Mouse (Mus musculus) frontal cortex, postnatal 14 days (tissue): ENCODE data around the gene Hyal3.
"Not testable (repeated sequence)": the region's sequence is repeated elsewhere in the genome, so short reads cannot be mapped to it uniquely, and the experiment has no call there.

Source experiments
- DNase-seq, 2 experiments: peaks; one replicate each; pipeline ENCODE4 v3.0.0; 2022; ENCODE audit warnings: low spot score in 2 of 2

Hyal3 gene

GRCm38 (mm10) chr9:107550491-107551116, 30.0 kb upstream of the Hyal3 start:
- DNase-seq: no peak

- no peak for DNase-seq
Observed at GRCm38 (mm10) chr9:107551117-107551889, 29.3 kb upstream of the Hyal3 start, which contains the start of gene Rassf1. Gene Rassf1, plus strand, starts transcription at chr9:107551555.

DNA sequence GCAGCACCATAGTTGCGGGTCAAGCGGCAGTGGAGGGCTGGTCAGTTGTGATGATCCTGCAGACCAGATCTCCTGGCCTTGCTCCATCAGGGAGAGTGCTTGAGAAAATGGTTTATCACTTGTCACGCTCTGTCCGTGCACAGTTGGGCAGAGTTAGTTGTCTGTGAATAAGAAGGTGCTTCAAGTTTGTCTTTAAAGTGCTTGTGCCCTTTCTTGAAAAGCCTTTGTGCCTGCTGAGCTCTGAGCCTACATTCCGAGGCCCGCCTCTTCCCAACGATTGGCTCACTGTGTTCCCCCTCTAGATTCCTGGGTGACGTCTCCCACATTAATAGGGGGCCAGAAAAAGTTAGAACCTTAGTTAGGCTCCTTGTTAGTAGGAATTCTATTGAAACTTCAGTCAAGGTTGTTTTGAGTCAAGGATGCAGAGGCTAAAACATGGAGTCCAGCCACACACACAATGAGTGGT, 28.7 kb upstream of the Hyal3 start:
- no peak for DNase-seq

GRCm38 (mm10) chr9:107552690-107553393, 27.8 kb upstream of the Hyal3 start:
- DNase-seq: no peak

GRCm38 (mm10) chr9:107553541-107554318, 26.9 kb upstream of the Hyal3 start:
- peak in 1 of 2 experiments; percentile 32 for DNase-seq

DNA sequence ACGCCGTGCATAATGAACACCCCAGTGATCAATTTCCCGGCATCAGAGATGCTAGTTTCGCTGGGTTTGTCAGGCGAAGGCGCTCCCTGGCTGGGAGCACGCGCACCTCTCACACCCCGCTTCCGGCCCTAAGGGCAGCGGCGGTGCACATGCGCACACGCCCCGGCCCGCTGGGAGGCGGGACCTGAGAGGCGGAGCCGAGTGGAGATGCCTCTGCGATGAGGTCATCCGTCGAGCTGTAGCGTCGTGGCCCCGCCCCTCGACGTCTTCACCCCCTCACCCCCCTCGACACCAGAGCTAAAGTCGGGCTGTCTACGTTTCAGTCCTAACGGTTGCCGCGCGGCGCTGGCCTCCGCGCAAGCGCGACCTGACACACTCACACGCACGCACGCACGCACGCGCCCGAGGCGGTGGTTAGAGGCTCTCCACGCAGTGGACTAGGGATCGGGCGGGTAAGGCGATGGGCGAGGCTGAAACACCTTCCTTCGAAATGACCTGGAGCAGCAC, 26.2 kb upstream of the Hyal3 start:
- DNase-seq: peak; percentile 92 to 93

DNA sequence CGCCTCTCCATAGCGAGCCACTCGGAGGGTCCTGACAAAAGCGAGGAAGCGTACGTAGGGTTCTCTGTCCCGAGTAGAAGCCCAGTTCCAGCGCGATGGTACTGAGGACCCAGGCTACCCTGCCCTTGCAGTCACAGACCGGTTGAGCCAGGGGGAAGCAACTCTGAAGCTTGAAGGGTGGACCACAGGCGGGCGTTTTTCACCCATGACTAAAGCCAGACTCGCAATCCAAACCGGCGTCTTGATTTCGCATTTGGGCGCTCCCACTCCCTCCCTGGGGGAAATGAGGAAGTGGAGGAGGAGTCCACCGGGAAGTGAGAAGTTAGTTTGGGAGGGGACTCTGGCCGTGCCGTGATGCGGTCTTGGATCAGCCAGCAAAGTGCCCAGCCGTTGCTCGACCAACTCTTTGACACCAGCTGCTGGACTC, 25.6 kb upstream of the Hyal3 start:
- DNase-seq: no peak

GRCm38 (mm10) chr9:107555701-107556100, 24.9 kb upstream of the Hyal3 start:
- DNase-seq: no peak

- no peak for DNase-seq
Observed at GRCm38 (mm10) chr9:107556346-107556745, 24.3 kb upstream of the Hyal3 start.

- peak; percentile 92 to 93 for DNase-seq
Observed at GRCm38 (mm10) chr9:107563029-107563581, 17.5 kb upstream of the Hyal3 start, which contains the start of gene Tusc2. Gene Tusc2, plus strand, starts transcription at chr9:107563255.

- DNase-seq: not testable (repeated sequence)
Observed at GRCm38 (mm10) chr9:107565556-107565955, 15.1 kb upstream of the Hyal3 start.

DNA sequence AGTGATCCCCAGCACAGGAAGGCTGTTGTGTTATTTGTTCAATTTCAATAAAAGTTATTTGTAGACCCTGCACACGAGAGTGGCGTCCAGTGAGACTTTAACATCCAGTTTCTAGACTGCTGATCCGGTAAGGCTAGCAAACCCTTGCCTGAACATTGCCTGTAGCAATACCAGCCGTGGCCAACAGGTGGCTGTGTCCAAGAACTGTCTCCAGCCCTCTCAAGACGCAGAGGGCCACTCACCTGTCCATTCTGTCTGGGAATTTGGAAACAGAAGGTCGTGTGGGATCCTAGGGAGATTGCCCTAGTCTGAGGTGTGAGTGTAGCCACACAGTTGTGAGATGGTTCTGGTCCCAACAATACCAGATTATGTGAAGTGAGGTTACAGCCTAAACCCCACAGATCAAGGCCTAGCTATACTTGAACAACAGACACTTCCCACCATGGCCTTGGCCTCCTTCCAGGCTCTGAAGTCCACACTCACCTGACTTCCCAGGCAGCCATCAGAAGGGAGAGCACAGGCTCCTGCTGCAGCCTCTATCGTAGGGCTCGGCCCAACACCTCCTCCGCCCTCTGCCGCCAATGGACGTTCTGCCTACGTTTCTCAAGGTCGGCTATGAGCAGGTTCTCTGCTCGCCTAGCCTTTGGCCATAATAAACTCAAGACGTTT, 14.4 kb upstream of the Hyal3 start:
- peak in 1 of 2 experiments; percentile 68 for DNase-seq

- no peak for DNase-seq
Observed at GRCm38 (mm10) chr9:107566855-107567254, 13.8 kb upstream of the Hyal3 start.

GRCm38 (mm10) chr9:107567702-107568319, 12.8 kb upstream of the Hyal3 start, which contains the start of gene Hyal2:
Gene Hyal2, plus strand, starts transcription at chr9:107567945.
- no peak for DNase-seq

DNA sequence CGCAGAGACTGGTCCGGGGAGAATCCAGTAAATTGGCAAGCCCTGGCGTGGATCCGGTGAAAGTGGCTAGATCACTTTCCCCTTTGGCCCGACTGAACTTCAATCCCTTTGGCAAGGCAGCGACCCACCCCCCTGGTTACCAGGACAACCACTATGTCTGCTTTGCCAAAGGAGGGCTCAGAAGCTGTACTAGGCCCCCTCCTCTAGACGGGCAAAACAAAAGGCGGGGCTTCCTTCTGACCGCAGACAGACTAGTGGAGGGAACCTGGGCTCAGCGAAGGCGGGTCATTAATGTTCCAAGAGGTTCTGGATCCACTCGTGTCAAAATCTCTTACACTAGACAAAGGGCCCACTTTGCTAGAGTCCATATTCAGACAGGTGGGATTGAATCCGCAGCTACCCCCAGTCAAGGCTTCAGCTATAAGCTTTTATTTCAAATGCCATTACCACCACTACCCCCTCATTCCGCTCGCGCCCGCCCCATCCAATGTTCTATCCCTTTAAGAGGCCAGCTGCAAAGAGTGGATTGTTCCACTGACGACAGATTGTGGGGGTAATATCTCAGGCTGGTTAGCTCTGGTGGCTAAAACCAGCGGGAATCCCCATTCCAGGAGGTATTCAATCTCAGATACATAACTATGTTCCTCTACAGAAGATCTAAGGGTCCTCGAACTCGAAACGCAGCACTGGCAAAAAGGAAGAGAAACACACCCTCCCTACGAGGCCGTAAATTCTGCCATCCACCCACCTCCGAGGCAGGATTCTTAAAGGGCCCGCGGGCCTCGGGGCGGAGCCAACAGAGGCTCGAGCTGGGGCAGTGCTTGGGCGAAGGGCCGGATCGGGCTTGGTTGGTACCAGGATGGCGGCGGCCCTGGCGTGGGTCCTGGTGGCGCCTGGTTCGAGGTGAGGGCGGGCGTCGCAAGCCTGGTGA, 12.0 kb upstream of the Hyal3 start:
- peak; percentile 69 to 73 for DNase-seq

GRCm38 (mm10) chr9:107569270-107569669, 11.3 kb upstream of the Hyal3 start:
- DNase-seq: no peak

DNA sequence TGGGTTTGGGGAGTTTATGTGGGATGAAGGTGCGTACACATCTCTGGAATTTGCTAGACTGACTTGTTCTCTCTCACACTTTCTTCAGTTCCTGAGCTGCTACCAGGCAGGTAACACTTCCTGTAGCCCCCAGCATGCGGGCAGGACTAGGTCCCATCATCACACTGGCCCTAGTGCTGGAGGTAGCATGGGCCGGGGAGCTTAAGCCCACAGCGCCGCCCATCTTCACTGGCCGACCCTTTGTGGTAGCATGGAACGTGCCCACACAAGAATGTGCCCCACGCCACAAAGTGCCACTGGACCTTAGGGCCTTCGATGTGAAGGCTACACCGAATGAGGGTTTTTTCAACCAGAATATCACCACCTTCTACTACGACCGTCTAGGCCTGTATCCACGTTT, 10.6 kb upstream of the Hyal3 start:
- DNase-seq: no peak

DNA sequence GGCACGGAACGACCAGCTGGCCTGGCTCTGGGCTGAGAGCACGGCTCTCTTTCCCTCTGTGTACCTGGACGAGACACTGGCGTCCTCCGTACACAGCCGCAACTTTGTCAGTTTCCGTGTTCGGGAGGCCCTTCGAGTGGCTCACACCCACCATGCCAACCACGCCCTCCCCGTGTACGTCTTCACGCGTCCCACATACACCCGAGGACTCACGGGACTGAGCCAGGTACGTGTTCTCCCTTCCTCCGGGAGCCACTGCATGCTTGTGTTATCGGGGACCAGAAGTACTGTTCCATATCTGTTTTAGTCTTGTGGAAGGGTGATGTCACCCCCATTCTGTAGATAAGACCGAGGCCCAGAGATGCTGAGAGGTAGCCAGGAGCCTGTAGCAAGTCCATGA, 9.8 kb upstream of the Hyal3 start:
- no peak for DNase-seq
